Mouse (Mus musculus) urinary bladder, postnatal 25 days (tissue): ENCODE data around the gene Serpinh1.
A peak's percentile ranks its signal among the peaks of the same experiment; 100 is the strongest.

Source experiments
- DNase-seq: peaks from one replicate; pipeline ENCODE4 v3.0.0; 2022; ENCODE audit warnings: low spot score

Gene Serpinh1

GRCm38 (mm10) chr7:99326128-99326527, 26.9 kb downstream of the Serpinh1 start:
- DNase-seq: no peak

- DNase-seq: no peak
These were observed 28.2 kb downstream of the Serpinh1 start for GRCm38 (mm10) chr7:99324810-99325209.

DNA sequence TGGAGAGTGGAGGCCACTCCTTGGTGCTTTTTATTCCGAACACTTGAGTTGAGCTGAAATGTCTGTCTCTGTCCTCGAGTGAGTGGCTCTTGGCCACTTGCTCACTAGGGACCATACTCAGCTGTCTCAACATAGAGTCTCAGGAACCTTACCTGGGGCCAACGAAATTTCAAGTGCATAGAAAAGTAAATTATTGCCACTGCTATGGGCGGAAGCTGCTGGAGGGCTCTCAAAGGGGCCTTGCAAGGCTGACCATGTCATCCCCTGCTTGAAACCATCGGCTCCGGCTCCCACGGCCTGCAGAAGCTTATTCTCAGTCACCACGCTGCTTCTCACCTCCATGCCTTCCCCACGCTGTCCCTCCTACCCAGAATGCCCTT, 29.7 kb downstream of the Serpinh1 start:
- DNase-seq: no peak

GRCm38 (mm10) chr7:99322691-99323320, 30.2 kb downstream of the Serpinh1 start:
- DNase-seq: no peak

DNA sequence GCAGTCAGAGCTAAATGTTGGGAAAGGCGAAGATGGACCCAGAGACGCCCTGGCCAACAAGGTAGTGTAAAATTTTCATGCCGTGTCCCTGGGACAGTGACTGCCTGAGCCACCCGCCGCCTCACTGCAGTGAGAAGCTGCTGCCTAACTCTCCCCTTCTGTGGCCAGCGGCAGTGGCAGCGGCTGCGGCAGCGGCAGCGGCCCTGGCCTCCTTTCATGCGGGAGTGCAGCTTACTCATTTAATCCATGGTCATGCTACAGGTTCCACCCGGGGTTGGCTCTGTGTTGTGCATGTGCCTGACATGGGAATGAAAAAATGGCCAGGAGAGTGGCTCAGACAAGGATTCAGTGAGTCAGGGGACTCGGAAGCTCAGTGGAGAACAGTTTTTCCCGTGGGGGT, 32.5 kb downstream of the Serpinh1 start:
- DNase-seq: no peak

GRCm38 (mm10) chr7:99317475-99317874, 35.6 kb downstream of the Serpinh1 start:
- no peak for DNase-seq

DNA sequence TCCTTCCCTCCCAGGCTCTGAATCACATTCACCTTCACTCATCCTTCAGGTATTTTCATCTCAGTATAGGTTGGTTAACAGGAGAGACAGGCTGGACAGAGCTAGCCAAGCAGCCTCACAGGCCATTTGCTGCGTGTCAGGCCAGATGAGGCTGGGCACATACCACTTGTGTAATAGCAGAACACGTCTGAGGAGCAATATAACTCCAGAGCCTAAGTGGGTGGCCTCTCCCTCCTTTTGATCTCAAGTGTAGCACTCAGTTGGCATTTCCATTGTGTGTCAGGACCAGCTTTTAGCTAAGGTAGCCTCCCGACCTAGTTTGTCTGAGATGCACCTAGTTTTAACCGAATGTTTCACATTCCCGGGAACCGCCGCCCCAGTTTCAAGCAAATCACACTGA, 36.8 kb downstream of the Serpinh1 start:
- no peak for DNase-seq

- no peak for DNase-seq
These were observed 38.5 kb downstream of the Serpinh1 start for GRCm38 (mm10) chr7:99314565-99314964.

GRCm38 (mm10) chr7:99313253-99313652, 39.8 kb downstream of the Serpinh1 start:
- DNase-seq: no peak

DNA sequence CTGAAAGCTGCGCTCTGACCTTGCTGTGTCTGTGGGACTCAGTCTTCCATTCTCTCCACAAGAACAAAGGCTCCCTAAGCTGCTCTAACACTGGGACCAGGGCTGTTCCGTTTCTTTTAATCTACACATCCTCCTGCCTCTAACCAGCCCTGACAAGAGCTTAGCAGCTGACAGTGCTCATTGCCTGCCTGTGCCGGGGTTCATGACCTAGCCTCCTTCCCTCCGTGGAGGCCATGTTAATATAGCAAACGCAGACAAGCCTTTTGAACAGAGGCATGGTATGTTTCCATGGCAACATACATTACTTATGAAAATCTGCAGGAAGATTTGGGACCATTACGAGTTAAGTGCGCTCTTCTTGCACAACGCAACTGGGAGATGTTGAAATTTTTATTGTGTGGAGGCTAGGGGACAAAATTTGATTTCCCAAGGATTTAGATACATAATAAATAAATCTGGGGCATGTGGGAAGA, 40.3 kb downstream of the Serpinh1 start:
- no peak for DNase-seq

DNA sequence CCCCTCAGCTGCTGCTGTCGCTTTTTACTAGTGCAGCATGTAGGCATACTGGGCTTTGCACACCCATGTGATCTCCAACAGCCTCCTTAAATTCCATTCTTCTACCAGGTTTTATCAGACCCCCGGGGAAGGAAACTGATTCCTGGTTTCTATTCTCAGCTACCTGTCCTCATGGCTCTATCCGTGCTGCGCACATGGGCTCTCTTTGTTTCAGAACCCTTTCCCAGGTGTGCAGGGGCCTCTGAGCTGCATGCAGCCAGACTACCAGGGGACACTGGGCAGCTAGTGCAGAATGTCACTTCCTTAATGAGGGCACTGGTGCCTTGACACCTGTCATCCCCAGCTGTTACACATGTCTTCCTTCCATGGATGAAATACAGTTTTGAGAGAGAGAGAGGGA, 41.0 kb downstream of the Serpinh1 start:
- DNase-seq: no peak

DNA sequence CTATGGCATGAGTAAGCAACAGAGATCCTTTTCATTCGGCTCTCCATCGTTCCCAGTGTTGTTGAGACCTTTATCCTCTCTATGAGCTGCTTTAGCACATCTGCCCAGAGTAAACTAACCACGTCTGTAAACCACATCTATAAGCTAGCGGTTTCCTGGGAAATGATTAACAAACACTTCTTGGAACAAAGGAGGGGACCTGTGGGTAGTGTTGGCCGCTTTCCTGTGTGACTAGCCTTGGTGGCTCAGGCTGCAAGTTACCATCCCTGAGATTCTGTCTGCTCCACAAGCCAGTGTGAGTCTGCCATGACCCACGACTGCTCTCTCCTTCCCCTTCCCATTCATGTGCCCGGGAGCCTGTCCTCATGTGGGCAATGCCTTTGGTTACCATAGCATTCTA, 41.6 kb downstream of the Serpinh1 start:
- DNase-seq: no peak

DNA sequence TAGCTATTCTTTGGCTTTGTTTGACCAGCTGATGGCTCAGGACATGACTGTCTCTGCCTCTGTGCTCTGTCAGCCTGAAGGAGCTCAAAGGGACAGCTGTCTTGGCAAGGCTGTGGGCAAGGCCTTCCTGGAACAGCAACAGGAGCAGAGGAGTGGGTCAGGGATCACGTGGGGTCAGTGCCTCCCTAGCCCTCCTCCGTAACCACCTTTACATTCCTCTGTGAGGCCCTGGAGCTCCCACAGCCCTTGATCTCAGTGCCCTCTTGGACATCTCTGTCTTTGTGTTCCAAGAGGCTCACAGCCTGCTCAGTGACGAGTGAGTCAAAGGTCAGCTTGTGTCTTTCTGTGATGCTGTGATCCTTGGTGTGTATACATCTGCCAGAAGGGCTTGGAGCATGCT, 46.4 kb downstream of the Serpinh1 start:
- no peak for DNase-seq

DNA sequence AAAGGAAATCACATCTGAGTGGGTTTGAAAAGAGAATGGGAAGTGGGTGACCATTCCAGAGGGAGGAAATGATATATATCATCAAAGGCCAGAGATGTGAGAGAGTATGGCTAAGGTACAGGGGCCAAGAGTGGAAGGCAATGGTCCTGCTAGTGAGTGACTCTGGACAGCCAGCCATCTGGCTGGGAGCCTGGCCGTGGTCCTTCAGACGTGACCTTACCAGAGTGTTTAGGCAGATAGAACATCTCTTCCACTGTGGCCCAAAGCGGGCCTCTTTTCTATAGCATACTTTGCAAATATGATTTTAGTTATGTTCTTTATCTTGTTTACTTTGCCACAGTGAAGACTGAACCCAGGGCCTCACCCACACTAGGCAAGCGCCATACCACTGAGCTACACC, 47.4 kb downstream of the Serpinh1 start:
- DNase-seq: no peak

DNA sequence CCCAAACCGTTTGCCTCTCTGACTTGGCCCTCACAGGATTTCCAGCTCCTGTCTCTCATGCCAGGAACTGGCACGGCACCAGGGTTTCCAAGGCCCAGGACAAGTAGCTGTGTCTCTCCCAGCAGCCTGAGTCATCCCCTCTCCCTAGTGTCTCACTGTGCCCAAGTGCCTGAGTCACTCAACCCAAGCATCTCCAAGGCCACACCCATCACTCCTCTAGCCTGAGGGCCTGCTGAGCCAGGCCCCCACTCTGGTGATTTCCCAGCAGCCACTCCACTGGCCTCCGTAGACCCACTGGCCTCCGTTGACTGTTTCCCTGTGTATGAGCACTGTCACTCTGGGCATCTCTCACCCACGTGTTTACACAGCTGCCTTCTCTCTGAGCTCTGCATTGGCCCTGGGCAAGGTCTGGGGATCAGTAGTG, 48.1 kb downstream of the Serpinh1 start:
- peak; percentile 59 for DNase-seq

- DNase-seq: no peak
These were observed 49.0 kb downstream of the Serpinh1 start for GRCm38 (mm10) chr7:99304029-99304428.

GRCm38 (mm10) chr7:99300650-99301175, 52.3 kb downstream of the Serpinh1 start:
- no peak for DNase-seq
